Mouse (Mus musculus) stomach, embryonic 14.5 days (tissue): ENCODE measurements around the gene Ssc5d. TPM values are rescaled to one million over a fixed set of nuclear protein-coding genes. Genes with fewer than 3 reads are reported as not detected.

Source experiments
- ATAC-seq: fragments of 200-750 bp; cut with Nextera tagmentation; 2 replicates; pipeline ENCODE4 v1.8.0; 2017; ENCODE audit warnings: low read depth, moderate TSS enrichment; ENCODE audit not compliant: insufficient number of reproducible peaks, insufficient read depth, low FRiP score
- H3K27ac ChIP-seq: fragments of 300-500 bp; sonication (generic); 2 replicates; pipeline ENCODE4 v1.5.1; 2014; ENCODE audit warnings: mild to moderate bottlenecking, low read length, moderate library complexity, mixed read lengths
- H3K27me3 ChIP-seq: fragments of 300-500 bp; sonication (generic); 2 replicates; pipeline ENCODE4 v1.6.1; 2014; ENCODE audit warnings: low read length, control low read depth, mixed read lengths; ENCODE audit not compliant: control insufficient read depth, insufficient read depth
- H3K36me3 ChIP-seq: fragments of 300-500 bp; sonication (generic); 2 replicates; pipeline ENCODE4 v1.6.1; 2014; ENCODE audit warnings: mild to moderate bottlenecking, control low read depth, low read length, moderate library complexity, mixed read lengths; ENCODE audit not compliant: control insufficient read depth, insufficient read depth
- H3K4me1 ChIP-seq: fragments of 300-500 bp; sonication (generic); 2 replicates; pipeline ENCODE4 v1.6.1; 2014; ENCODE audit warnings: low read length, control low read depth, mixed read lengths; ENCODE audit not compliant: control insufficient read depth, insufficient read depth
- H3K4me2 ChIP-seq: fragments of 300-500 bp; sonication (generic); replicated peaks from 2 replicates; pipeline ENCODE4 v1.6.1; 2014; ENCODE audit warnings: low read depth, low read length, control low read depth
- H3K4me3 ChIP-seq: fragments of 300-500 bp; sonication (generic); 2 replicates; pipeline ENCODE4 v1.5.1; 2014; ENCODE audit warnings: low read depth, low read length, control low read depth
- H3K9ac ChIP-seq: fragments of 300-500 bp; sonication (generic); replicated peaks from 2 replicates; pipeline ENCODE4 v1.6.1; 2014; ENCODE audit warnings: low read depth, mild to moderate bottlenecking, control low read depth, low read length, moderate library complexity, mixed read lengths
- H3K9me3 ChIP-seq: fragments of 300-500 bp; sonication (generic); 2 replicates; pipeline ENCODE4 v1.6.1; 2016; ENCODE audit warnings: low read depth, low read length, control low read depth; ENCODE audit not compliant: control insufficient read depth
- WGBS: fragments of 180-500 bp; shearing (Covaris S2); extraction: QIAGEN DNeasy Blood & Tissue Kit; methylation state at CpG from one replicate; pipeline ENCODE4 v1.1.7; 2014; 5-methylcytosine and 5-hydroxymethylcytosine counted together
- polyA plus RNA-seq: library from polyadenylated mRNA; unstranded; fragments of >200 nt; fragmentation: Nextera tagmentation; extraction: Ambion mirVana; gene quantifications from 2 replicates; pipeline ENCODE4 v1.2.1, GENCODE M21; 2014

Gene Ssc5d
- polyA plus RNA-seq, 1 experiment from 2014 or later = 3.9 TPM

GRCm38 (mm10) chr7:4899649-4900522, 25.7 kb upstream of the Ssc5d start:
- WGBS = 6% methylated on average over 19 of the region's 19 CpGs
- H3K4me3 ChIP-seq = peak overlapping the region; percentile 22
- no peaks in the 10 kb centered on the region for H3K36me3 ChIP-seq
- H3K4me2 ChIP-seq = peak overlapping the region; percentile 46
- H3K4me1 ChIP-seq = no peaks in the 10 kb centered on the region
- peak; percentile 30; the same call in 1 of the 2 replicates for ATAC-seq
- H3K9me3 ChIP-seq = peaks cover 3% of the 10 kb centered on the region; the same call in 1 of the 2 replicates
- H3K27me3 ChIP-seq = no peaks in the 10 kb centered on the region
- no peak overlapping the region for H3K27ac ChIP-seq
- no peak overlapping the region for H3K9ac ChIP-seq

DNA sequence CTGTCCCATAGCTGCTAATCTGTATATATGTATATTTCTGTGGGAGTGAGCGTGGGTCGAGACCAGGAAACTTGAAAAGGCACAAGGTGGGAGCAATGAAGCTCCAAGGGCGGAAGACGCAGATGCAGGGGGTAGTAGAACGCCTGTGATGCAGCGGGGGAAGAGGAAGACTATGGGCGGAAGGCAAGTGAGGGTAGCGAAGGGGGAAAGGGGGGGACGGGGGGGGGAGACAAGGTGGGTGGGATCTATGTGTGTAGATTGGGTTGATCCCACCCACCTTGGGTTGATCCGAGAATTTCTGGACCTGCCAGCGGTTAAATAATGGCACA, 25.1 kb upstream of the Ssc5d start:
- peak overlapping the region; percentile 46 for H3K4me2 ChIP-seq
- no peak overlapping the region for H3K27ac ChIP-seq
- H3K4me3 ChIP-seq = peak overlapping the region; percentile 22; the same call in 1 of the 2 replicates
- WGBS = 35% methylated on average over 11 of the region's 11 CpGs
- H3K36me3 ChIP-seq = no peaks in the 10 kb centered on the region
- no peak for ATAC-seq
- no peaks in the 10 kb centered on the region for H3K27me3 ChIP-seq
- H3K4me1 ChIP-seq = no peaks in the 10 kb centered on the region
- H3K9ac ChIP-seq = no peak overlapping the region
- peaks cover 3% of the 10 kb centered on the region; the same call in 1 of the 2 replicates for H3K9me3 ChIP-seq

GRCm38 (mm10) chr7:4901171-4901570, 24.4 kb upstream of the Ssc5d start:
- Histone ChIP-seq H3K4me1 (no peaks in the 10 kb centered on the region), H3K27me3 (no peaks in the 10 kb centered on the region), H3K9me3 (peaks cover 3% of the 10 kb centered on the region; the same call in 1 of the 2 replicates), H3K4me2 (no peak overlapping the region), H3K4me3 (no peak overlapping the region), H3K27ac (no peak overlapping the region), H3K36me3 (no peaks in the 10 kb centered on the region), H3K9ac (no peak overlapping the region)
- 0 out of 2 replicates have a peak, but pooled peaks have one; percentile 31 for ATAC-seq
- 51% methylated on average over 8 of the region's 8 CpGs for WGBS

DNA sequence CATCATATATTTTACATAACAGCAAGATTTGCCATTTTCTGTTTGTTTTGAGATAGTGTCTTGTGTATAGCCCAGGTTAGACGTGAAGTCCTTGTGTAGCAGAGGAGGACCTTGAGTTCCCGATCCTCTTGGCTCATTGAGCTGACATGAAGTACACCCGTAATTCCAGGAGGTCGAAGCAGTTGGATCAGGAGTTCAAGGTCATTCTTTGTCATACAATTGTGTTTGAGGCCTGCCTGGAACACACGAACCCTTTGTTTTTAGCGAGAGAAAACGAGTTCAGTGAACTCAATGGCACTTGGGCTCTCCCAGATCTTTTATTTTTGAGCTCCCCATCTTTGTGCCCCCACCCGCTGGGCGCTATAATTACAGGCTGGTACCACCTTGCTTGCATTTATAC, 23.2 kb upstream of the Ssc5d start:
- Histone ChIP-seq H3K9ac (no peak overlapping the region), H3K36me3 (no peaks in the 10 kb centered on the region), H3K27me3 (no peaks in the 10 kb centered on the region), H3K4me3 (no peak overlapping the region), H3K9me3 (peaks cover 3% of the 10 kb centered on the region; the same call in 1 of the 2 replicates), H3K4me2 (no peak overlapping the region), H3K27ac (no peak overlapping the region), H3K4me1 (no peaks in the 10 kb centered on the region)
- ATAC-seq = no peak
- 77% methylated on average over 9 of the region's 9 CpGs for WGBS

GRCm38 (mm10) chr7:4906466-4906950, 19.1 kb upstream of the Ssc5d start, which contains the start of gene Gm36210:
Gene Gm36210 (minus strand): TSS chr7:4906516.
- no peak within 1 kb of the TSS for H3K4me3 ChIP-seq
- WGBS = 71% methylated on average over 10 of the region's 10 CpGs
- no peak within 1 kb of the TSS for H3K9ac ChIP-seq
- H3K36me3 ChIP-seq = no peaks in the 10 kb centered on the region
- no peak within 1 kb of the TSS for H3K4me2 ChIP-seq
- no peaks in the 10 kb centered on the region; the same call in 1 of the 2 replicates for H3K9me3 ChIP-seq
- H3K27me3 ChIP-seq = no peaks in the 10 kb centered on the region
- H3K27ac ChIP-seq = no peak within 1 kb of the TSS
- no peaks in the 10 kb centered on the region for H3K4me1 ChIP-seq
- no peak for ATAC-seq

- no peak overlapping the region for H3K4me2 ChIP-seq
- H3K27me3 ChIP-seq = no peaks in the 10 kb centered on the region
- H3K4me1 ChIP-seq = peaks cover 6% of the 10 kb centered on the region; the same call in 1 of the 2 replicates
- no peak overlapping the region for H3K9ac ChIP-seq
- no peak overlapping the region for H3K4me3 ChIP-seq
- 0 out of 2 replicates have a peak overlapping the region, but pooled peaks have one; percentile 10 for H3K27ac ChIP-seq
- no peaks in the 10 kb centered on the region for H3K36me3 ChIP-seq
- no peak for ATAC-seq
- no peaks in the 10 kb centered on the region for H3K9me3 ChIP-seq
- WGBS = 29% methylated on average over 9 of the region's 9 CpGs
Measured at GRCm38 (mm10) chr7:4911561-4911960, 14.0 kb upstream of the Ssc5d start.

DNA sequence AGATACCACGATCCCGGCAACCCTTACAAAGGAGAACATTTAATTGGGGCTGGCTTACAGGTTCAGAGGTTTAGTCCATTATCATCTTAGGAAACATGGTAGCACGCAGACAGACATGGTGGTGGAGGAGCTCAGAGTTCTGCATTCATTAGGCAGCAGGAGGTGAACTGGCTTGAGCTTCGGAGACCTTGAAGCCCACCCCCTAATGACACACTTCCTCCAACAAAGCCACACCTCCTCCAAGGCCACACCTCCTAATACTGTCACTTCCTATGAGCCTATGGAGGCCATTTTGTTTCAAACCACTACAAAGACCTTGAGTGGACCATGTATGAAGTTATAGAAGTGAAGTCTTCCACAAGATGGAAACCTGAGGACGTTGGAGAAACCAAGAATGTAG, 13.3 kb upstream of the Ssc5d start:
- Histone ChIP-seq H3K4me1 (peaks cover 8% of the 10 kb centered on the region; the same call in 1 of the 2 replicates), H3K36me3 (no peaks in the 10 kb centered on the region), H3K9me3 (no peaks in the 10 kb centered on the region), H3K27me3 (no peaks in the 10 kb centered on the region), H3K4me2 (no peak overlapping the region), H3K4me3 (no peak overlapping the region), H3K9ac (no peak overlapping the region), H3K27ac (no peak overlapping the region)
- WGBS = 66% methylated on average over 5 of the region's 5 CpGs
- ATAC-seq = no peak

GRCm38 (mm10) chr7:4915007-4915665, 10.4 kb upstream of the Ssc5d start, which contains the start of gene Zfp628:
Gene Zfp628 (plus strand): TSS chr7:4915217.
- Histone ChIP-seq H3K27ac (peak within 1 kb of the TSS; percentile 93), H3K36me3 (peaks cover 15% of the 10 kb centered on the region; the same call in 1 of the 2 replicates), H3K4me3 (peak within 1 kb of the TSS; percentile 56), H3K27me3 (no peaks in the 10 kb centered on the region), H3K4me1 (peaks cover 8% of the 10 kb centered on the region; the same call in 1 of the 2 replicates), H3K9ac (peak within 1 kb of the TSS; percentile 72), H3K4me2 (peak within 1 kb of the TSS; percentile 54), H3K9me3 (no peaks in the 10 kb centered on the region)
- ATAC-seq = peak; percentile 89
- WGBS = under 1% methylated on average over 54 of the region's 56 CpGs
